Mouse (Mus musculus) midbrain, embryonic 13.5 days (tissue): ENCODE results near the gene Nbeal1. TPM values are rescaled to one million over a fixed set of nuclear protein-coding genes. Genes with fewer than 3 reads are reported as not detected.
"Not testable (repeated sequence)": the region's sequence is repeated elsewhere in the genome, so short reads cannot be mapped to it uniquely, and the experiment has no call there.

Source experiments
- ATAC-seq: fragments of 200-750 bp; cut with Nextera tagmentation; 2 replicates; pipeline ENCODE4 v1.8.0; 2017; ENCODE audit warnings: mild to moderate bottlenecking, moderate TSS enrichment, moderate library complexity
- H3K27ac ChIP-seq: fragments of 300-500 bp; sonication (generic); 2 replicates; pipeline ENCODE4 v1.5.1; 2015; ENCODE audit warnings: inconsistent platforms, mild to moderate bottlenecking, moderate library complexity
- H3K27me3 ChIP-seq: fragments of 300-500 bp; sonication (generic); 2 replicates; pipeline ENCODE4 v1.6.1; 2015; ENCODE audit warnings: mild to moderate bottlenecking, inconsistent platforms
- H3K36me3 ChIP-seq: fragments of 300-500 bp; sonication (generic); 2 replicates; pipeline ENCODE4 v1.6.1; 2015; ENCODE audit warnings: mild to moderate bottlenecking, inconsistent platforms
- H3K4me1 ChIP-seq: fragments of 300-500 bp; sonication (generic); replicated peaks from 2 replicates; pipeline ENCODE4 v1.6.1; 2015; ENCODE audit warnings: inconsistent platforms
- H3K4me2 ChIP-seq: fragments of 300-500 bp; sonication (generic); replicated peaks from 2 replicates; pipeline ENCODE4 v1.6.1; 2015; ENCODE audit warnings: moderate library complexity, mild to moderate bottlenecking, inconsistent platforms
- H3K4me3 ChIP-seq: fragments of 300-500 bp; sonication (generic); replicated peaks from 2 replicates; pipeline ENCODE4 v1.5.1; 2015; ENCODE audit warnings: mild to moderate bottlenecking, inconsistent platforms
- H3K9ac ChIP-seq: fragments of 300-500 bp; sonication (generic); replicated peaks from 2 replicates; pipeline ENCODE4 v1.6.1; 2015; ENCODE audit warnings: mild to moderate bottlenecking, inconsistent platforms
- H3K9me3 ChIP-seq: fragments of 300-500 bp; sonication (generic); 2 replicates; pipeline ENCODE4 v1.6.1; 2016; ENCODE audit warnings: mild to moderate bottlenecking, inconsistent platforms
- WGBS: fragments of 180-500 bp; shearing (Covaris S2); methylation state at CpG from one replicate; pipeline ENCODE4 v1.1.7; 2015; 5-methylcytosine and 5-hydroxymethylcytosine counted together
- polyA plus RNA-seq: library from polyadenylated mRNA; unstranded; fragments of >200 nt; fragmentation: Nextera tagmentation; extraction: Ambion mirVana; gene quantifications from 2 replicates; pipeline ENCODE4 v1.2.1, GENCODE M21; 2015

Gene Nbeal1
- 9.4 and 10.3 TPM in 2 replicates for polyA plus RNA-seq

DNA sequence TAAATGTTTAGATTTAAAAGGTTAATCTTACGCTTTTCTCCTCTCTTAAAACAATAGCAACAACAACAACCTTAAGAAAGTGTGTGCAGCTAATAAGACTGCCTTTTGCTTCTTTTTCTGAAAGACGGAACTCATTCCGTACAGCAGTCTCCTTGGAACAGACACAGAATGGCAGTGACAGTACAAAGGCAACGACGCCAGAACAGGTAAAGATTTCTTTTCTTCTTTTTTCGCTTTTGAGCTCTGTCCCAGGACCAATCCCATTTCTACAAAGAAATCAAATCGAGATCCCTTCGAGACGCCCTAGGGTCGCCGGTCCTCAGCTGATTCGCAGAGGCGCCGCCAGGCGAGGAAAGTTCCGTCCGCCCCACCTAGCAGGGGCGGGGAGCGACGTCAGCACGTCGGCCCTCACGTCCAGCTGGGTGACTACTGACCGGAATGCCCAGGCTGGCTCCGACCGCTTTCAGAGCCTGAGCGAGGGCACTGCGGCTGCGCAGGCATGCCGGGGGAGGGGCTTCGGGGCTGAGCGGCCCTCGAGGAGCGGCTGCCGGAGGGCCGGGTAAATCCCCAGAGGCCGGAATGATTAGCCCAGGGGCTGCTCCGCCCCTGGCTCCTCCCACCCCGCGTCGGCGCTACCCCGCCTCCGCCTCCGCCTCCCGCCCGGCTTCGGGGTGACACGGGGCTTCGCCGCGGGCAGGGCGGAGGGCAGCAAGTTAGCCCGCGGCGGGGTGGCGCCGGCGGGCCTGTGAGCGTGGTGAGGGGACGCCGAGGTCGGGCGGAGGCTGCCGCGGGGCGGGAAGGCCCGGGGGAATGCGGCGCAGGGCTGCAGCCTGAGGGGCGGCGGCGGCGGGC, at the start of gene Nbeal1:
Gene Nbeal1 (plus strand): TSS at position 668 of the 852 bp plus-strand sequence.
- no peaks in the 10 kb centered on the region for H3K27me3 ChIP-seq
- no peaks in the 10 kb centered on the region for H3K9me3 ChIP-seq
- H3K36me3 ChIP-seq = no peaks in the 10 kb centered on the region
- H3K9ac ChIP-seq = peak within 1 kb of the TSS; percentile 88
- under 1% methylated on average over 71 of the region's 74 CpGs for WGBS
- peak within 1 kb of the TSS; percentile 66 for H3K4me2 ChIP-seq
- H3K27ac ChIP-seq = peak within 1 kb of the TSS; percentile 95
- ATAC-seq = peak; percentile 99
- H3K4me3 ChIP-seq = peak within 1 kb of the TSS; percentile 88
- peaks cover 16% of the 10 kb centered on the region for H3K4me1 ChIP-seq

DNA sequence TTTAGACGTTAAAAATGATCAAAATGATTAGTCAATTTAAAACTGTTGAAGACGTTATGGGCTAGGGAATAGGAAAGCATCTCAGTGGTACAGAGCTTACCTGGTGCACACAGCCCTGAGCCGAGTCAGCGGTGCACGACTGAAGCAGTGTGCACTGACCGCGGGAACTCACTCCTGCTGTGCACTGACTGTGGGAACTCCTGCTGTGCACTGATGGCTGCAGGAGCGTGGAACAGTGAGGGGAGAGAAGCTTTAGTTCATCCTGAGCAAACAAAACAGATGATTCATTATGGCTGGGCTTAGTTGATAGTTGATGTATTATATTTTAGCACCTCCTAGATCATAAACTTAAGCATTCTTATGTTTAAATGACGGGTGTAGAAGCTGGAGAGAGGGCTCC, 43.1 kb upstream of the Nbeal1 start:
- ATAC-seq = no peak
- Histone ChIP-seq H3K9me3 (no peaks in the 10 kb centered on the region), H3K4me3 (no peak overlapping the region), H3K36me3 (peaks cover 5% of the 10 kb centered on the region; the same call in 1 of the 2 replicates), H3K27me3 (no peaks in the 10 kb centered on the region), H3K4me1 (no peaks in the 10 kb centered on the region), H3K27ac (no peak overlapping the region), H3K9ac (no peak overlapping the region), H3K4me2 (no peak overlapping the region)
- 32% methylated on average over 9 of the region's 9 CpGs for WGBS

DNA sequence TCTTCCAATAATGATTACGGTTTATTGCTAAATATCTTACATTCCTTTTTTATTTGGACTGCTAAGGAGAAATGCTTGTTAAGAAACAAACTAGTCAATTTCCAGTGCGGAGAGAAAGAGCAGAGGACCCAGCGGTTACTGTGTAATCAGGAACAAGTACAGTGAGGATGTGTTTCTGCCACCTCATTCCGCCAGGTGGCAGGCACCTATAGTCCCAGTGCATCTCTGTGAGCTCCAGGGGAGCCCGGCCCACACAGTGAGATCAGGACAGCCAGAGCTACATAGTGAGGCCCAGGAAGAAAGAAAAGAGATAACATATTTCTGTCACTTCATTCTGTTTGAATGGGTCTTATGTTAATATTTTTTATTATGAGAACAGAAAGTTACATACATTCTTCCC, 27.7 kb upstream of the Nbeal1 start:
- Histone ChIP-seq H3K4me1 (no peaks in the 10 kb centered on the region), H3K9me3 (no peaks in the 10 kb centered on the region), H3K36me3 (peaks cover 11% of the 10 kb centered on the region; the same call in 1 of the 2 replicates), H3K4me2 (no peak overlapping the region), H3K4me3 (no peak overlapping the region), H3K27ac (no peak overlapping the region), H3K27me3 (no peaks in the 10 kb centered on the region), H3K9ac (no peak overlapping the region)
- no peak for ATAC-seq
- WGBS = 67% methylated on average over 5 of the region's 5 CpGs

DNA sequence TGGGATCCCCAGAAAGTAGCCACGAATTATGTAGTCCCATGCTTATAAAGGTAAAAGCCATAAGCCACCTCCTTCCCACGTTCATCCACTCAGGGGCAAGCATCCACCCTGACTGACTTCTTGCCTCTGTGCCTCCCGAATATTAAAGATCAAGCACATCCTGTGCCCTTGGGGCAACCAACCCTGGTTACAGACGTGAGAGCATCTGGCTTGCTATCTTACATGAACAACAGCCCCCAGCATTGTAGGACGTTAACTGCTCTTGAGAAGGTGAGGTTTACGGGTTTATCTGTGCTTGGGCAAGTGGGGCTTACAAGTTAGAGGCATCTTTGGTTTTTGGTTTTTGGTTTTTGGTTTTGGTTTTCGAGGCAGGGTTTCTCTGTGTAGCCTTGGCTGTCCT, 23.7 kb upstream of the Nbeal1 start:
- H3K27me3 ChIP-seq = no peaks in the 10 kb centered on the region
- no peak overlapping the region for H3K27ac ChIP-seq
- H3K36me3 ChIP-seq = no peaks in the 10 kb centered on the region
- H3K9me3 ChIP-seq = no peaks in the 10 kb centered on the region
- no peak overlapping the region for H3K9ac ChIP-seq
- 85% methylated on average over 7 of the region's 7 CpGs for WGBS
- H3K4me3 ChIP-seq = no peak overlapping the region
- ATAC-seq = no peak
- H3K4me1 ChIP-seq = no peaks in the 10 kb centered on the region
- no peak overlapping the region for H3K4me2 ChIP-seq

DNA sequence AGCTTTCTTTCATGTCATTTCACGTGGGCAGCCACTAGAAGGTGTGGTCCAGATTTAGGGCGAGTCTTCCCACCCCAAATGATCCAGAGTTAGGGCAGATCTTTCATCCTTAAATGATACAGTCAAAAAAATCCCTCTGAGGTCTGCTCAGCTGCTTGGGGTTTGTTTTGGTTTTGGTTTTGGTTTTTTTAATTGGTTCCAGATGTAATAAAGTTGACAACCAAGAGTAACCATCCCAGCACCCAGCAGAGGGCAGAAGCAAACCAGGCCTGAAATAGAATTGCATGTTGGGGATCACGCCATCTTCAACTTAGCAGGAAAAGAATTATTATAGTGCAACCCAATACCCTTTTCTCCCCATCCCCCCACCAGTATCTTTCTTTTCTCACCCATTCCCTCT, 22.0 kb upstream of the Nbeal1 start:
- Histone ChIP-seq H3K4me3 (no peak overlapping the region), H3K27ac (no peak overlapping the region), H3K9me3 (no peaks in the 10 kb centered on the region), H3K9ac (no peak overlapping the region), H3K4me2 (no peak overlapping the region), H3K4me1 (no peaks in the 10 kb centered on the region), H3K27me3 (no peaks in the 10 kb centered on the region), H3K36me3 (no peaks in the 10 kb centered on the region)
- 66% methylated on average over 3 of the region's 3 CpGs for WGBS
- no peak for ATAC-seq

DNA sequence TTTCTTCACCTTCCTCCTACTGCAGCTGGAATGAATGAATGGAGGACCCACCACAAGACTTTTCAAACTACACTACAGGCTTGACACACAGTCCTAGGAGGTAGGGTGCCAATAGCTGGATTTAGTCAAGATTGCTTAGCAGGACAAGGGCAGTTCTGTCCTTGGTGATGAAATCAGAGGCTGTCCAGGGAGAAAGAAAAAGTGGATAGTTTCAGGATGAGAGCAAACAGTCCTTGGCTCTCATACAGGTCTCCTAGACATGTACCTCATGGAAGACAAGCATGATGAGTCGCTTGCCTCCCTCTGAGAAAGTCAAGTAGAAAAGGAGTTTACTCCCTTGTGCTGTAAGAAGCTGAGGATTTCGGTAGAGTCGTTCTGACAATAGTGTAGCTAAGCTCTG, 16.7 kb upstream of the Nbeal1 start:
- WGBS = 89% methylated on average over 3 of the region's 3 CpGs
- no peaks in the 10 kb centered on the region for H3K36me3 ChIP-seq
- no peak for ATAC-seq
- no peak overlapping the region for H3K4me3 ChIP-seq
- no peaks in the 10 kb centered on the region for H3K27me3 ChIP-seq
- H3K9me3 ChIP-seq = no peaks in the 10 kb centered on the region
- H3K9ac ChIP-seq = no peak overlapping the region
- H3K27ac ChIP-seq = no peak overlapping the region
- no peaks in the 10 kb centered on the region for H3K4me1 ChIP-seq
- H3K4me2 ChIP-seq = no peak overlapping the region

DNA sequence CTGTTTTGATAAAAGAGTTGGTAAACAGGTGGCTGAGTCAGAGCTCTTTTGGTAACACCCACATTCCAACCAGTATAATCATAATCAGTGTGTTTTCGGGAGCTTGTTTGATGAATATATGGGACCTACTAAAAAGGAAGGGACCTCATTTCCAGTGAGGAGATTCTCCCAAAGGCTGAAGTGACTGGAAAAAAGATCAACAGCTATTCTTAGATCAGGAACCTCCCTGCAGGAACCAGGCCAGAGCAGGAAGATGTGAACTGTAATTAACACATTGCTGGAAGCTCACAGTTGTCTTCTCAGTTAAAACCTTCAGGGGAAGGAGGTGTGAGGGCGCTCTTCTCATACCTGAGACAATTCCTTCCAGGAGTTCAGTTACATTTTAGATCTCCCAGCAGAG, 10.8 kb upstream of the Nbeal1 start:
- ATAC-seq = no peak
- H3K4me2 ChIP-seq = no peak overlapping the region
- WGBS = 81% methylated on average over 2 of the region's 2 CpGs

DNA sequence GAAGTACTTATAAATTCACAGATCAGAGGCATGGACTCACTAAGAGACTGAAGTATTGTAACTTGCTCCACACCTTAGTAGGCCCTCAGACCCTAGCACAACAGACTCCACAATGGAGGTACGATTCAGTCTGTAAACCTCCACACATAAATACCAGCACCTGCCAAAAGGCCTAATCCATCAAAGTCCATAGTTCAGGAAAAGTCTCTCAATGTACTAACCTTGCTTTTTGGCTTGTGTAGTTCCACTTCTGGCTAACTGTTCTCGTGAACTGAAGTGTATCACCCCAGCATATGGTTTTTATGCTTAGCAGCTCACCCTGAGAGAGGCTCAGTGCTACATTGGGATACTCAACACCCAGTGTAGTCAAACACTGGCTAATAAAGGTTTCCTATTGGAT, 10.1 kb upstream of the Nbeal1 start:
- Histone ChIP-seq H3K4me3 (no peak overlapping the region), H3K36me3 (no peaks in the 10 kb centered on the region), H3K27me3 (no peaks in the 10 kb centered on the region), H3K4me2 (no peak overlapping the region), H3K4me1 (no peaks in the 10 kb centered on the region), H3K9me3 (no peaks in the 10 kb centered on the region), H3K9ac (no peak overlapping the region), H3K27ac (no peak overlapping the region)
- no peak for ATAC-seq
- WGBS = 80% methylated on average over 2 of the region's 2 CpGs

More for the DNA sequence above, 10.8 kb upstream of the Nbeal1 start:
- Histone ChIP-seq H3K36me3 (no peaks in the 10 kb centered on the region), H3K9me3 (no peaks in the 10 kb centered on the region), H3K27ac (no peak overlapping the region), H3K4me3 (no peak overlapping the region), H3K9ac (no peak overlapping the region), H3K27me3 (no peaks in the 10 kb centered on the region), H3K4me1 (no peaks in the 10 kb centered on the region)

DNA sequence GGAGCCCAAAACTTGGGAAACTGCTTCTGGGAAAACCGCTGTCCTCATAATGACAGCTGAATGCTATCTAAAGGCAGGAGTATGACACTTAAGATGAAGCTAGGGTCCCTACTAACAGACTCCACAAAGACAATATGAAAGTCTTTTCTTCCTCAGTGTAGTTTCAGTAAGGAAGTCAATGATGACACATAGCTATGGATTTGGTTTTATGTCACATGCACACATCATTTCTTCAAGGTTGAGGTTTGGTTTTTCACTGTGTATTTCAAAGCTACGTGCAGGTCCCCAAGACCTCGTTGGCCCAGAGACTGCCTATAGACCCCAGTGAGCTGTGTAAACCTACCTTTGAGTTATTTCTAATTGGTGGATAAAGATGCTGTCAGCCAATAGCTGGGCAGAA, 7.3 kb upstream of the Nbeal1 start:
- Histone ChIP-seq H3K4me3 (no peak overlapping the region), H3K27me3 (no peaks in the 10 kb centered on the region)

DNA sequence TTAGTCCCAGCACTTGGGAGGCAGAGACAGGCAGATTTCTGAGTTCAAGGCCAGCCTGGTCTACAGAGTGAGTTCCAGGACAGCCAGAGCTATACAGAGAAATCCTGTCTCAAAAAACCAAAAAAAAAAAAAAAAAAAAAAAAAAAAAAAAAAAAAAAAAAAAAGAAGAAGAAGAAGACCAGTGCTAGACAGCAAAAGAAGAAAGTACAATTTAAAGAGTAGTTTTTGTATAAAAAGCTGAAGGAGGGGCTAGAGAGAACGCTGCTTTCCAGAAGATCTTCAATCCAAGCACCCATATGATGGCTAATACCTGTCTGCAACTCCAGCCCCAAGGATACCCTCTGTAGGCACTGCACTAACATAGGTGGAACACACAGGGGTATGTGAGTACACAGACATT, 2.6 kb upstream of the Nbeal1 start:
- not testable (repeated sequence) for ATAC-seq, H3K27ac ChIP-seq, H3K9ac ChIP-seq, H3K36me3 ChIP-seq, H3K27me3 ChIP-seq, H3K4me2 ChIP-seq, H3K4me3 ChIP-seq, H3K9me3 ChIP-seq
- 86% methylated on average over 1 of the region's 1 CpGs for WGBS
- peaks cover 16% of the 10 kb centered on the region for H3K4me1 ChIP-seq

More for the DNA sequence above, 7.3 kb upstream of the Nbeal1 start:
- ATAC-seq = no peak
- Histone ChIP-seq H3K27ac (no peak overlapping the region), H3K9ac (no peak overlapping the region), H3K4me2 (no peak overlapping the region), H3K9me3 (no peaks in the 10 kb centered on the region), H3K36me3 (no peaks in the 10 kb centered on the region), H3K4me1 (no peaks in the 10 kb centered on the region)
- 91% methylated on average over 3 of the region's 3 CpGs for WGBS

DNA sequence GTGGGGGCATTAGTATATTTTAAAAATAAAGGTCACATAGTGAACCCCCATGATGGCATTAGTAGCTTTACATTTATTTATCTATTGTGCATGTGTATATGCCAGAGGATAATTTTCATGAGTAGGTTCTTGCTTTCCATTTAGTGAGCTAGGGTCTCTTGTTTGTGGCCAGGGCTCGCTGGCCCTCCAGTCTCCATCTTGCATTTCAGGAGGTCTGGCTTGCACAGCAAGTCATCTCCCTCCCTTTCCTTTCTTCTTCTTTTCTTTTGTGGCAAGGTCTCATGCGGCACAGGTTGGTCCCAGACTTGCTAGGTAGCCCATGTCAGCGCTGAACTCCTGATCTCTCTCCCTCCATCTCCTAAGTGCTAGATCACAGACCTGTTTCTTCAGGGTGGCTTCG, 1.0 kb upstream of the Nbeal1 start:
- Histone ChIP-seq H3K27ac (peak overlapping the region; percentile 95; the same call in 1 of the 2 replicates), H3K9ac (peak overlapping the region; percentile 61)
- 25% methylated on average over 4 of the region's 4 CpGs for WGBS

DNA sequence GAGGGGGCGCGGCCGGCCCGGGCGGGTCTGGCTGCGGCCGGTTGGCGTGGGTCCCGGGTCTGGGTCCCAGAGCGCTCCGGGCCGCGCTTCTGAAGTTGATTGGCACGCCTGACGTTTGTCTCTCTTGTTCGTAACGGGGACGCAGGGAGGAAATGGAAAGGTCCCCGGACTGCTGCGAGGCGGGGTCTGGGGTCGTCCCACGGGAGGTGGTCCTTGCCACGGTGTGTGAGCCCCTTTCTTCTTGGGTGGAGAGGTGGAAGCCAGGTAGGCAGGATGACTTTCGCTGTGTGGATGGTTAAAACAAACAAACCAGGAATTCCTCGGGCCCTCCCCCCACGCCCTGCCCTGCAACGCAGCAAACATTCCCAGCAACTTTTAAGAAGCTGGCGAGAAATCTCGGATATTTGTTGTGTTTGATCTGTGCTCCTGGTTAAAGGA, 404 bp downstream of the Nbeal1 start:
- peak overlapping the region; percentile 88 for H3K9ac ChIP-seq
- ATAC-seq = peak; percentile 90; the same call in 1 of the 2 replicates
- H3K27me3 ChIP-seq = no peaks in the 10 kb centered on the region
- H3K4me2 ChIP-seq = peak overlapping the region; percentile 66
- peak overlapping the region; percentile 95 for H3K27ac ChIP-seq
- H3K36me3 ChIP-seq = no peaks in the 10 kb centered on the region
- peaks cover 16% of the 10 kb centered on the region for H3K4me1 ChIP-seq
- no peaks in the 10 kb centered on the region for H3K9me3 ChIP-seq
- under 1% methylated on average over 21 of the region's 30 CpGs for WGBS
- peak overlapping the region; percentile 88 for H3K4me3 ChIP-seq

More for the DNA sequence above, 1.0 kb upstream of the Nbeal1 start:
- Histone ChIP-seq H3K4me1 (peaks cover 16% of the 10 kb centered on the region), H3K4me2 (peak overlapping the region; percentile 66), H3K4me3 (peak overlapping the region; percentile 88), H3K9me3 (no peaks in the 10 kb centered on the region), H3K36me3 (no peaks in the 10 kb centered on the region), H3K27me3 (no peaks in the 10 kb centered on the region)
- no peak for ATAC-seq
